Mouse (Mus musculus) heart, postnatal 0 days (tissue): ENCODE measurements at regions not wholly inside any gene's neighbourhood (a gene's known extent, or its start where the extent isn't known, plus 50 kb on each side); places are given as distances from the start of the nearest gene placed in this dataset. TPM values are rescaled to one million over a fixed set of nuclear protein-coding genes. Genes with fewer than 3 reads are reported as not detected.
A peak's percentile ranks its signal among the peaks of the same experiment; 100 is the strongest.

Experiments
- ATAC-seq: fragments of 200-750 bp; cut with Nextera tagmentation; 2 replicates; pipeline ENCODE4 v1.8.0; 2017; ENCODE audit warnings: low read depth, moderate number of reproducible peaks, moderate library complexity; ENCODE audit not compliant: insufficient read depth
- DNase-seq: peaks from one replicate; pipeline ENCODE4 v3.0.0-alpha.2; 2016; ENCODE audit warnings: low spot score
- H3K27ac ChIP-seq: fragments of 300-500 bp; sonication (generic); 2 replicates; pipeline ENCODE4 v1.5.1; 2014; ENCODE audit warnings: low read depth, mild to moderate bottlenecking
- H3K27me3 ChIP-seq: fragments of 300-500 bp; sonication (generic); 2 replicates; pipeline ENCODE4 v1.6.1; 2014; ENCODE audit warnings: low read length, mixed read lengths; ENCODE audit not compliant: control insufficient read depth, insufficient read depth
- H3K36me3 ChIP-seq: fragments of 300-500 bp; sonication (generic); replicated peaks from 2 replicates; pipeline ENCODE4 v1.6.1; 2014; ENCODE audit warnings: low read length, mixed read lengths; ENCODE audit not compliant: control insufficient read depth, insufficient read depth
- H3K4me1 ChIP-seq: fragments of 300-500 bp; sonication (generic); 2 replicates; pipeline ENCODE4 v1.6.1; 2014; ENCODE audit warnings: antibody characterized with exemption; ENCODE audit not compliant: control insufficient read depth, insufficient read depth
- H3K4me2 ChIP-seq: fragments of 300-500 bp; sonication (generic); 2 replicates; pipeline ENCODE4 v1.6.1; 2014; ENCODE audit warnings: low read depth, mild to moderate bottlenecking, low read length, moderate library complexity
- H3K4me3 ChIP-seq: fragments of 300-500 bp; sonication (generic); 2 replicates; pipeline ENCODE4 v1.5.1; 2014; ENCODE audit warnings: low read depth, low read length
- H3K9ac ChIP-seq: fragments of 300-500 bp; sonication (generic); replicated peaks from 2 replicates; pipeline ENCODE4 v1.6.1; 2014; ENCODE audit warnings: low read depth, low read length, mixed read lengths
- H3K9me3 ChIP-seq: fragments of 300-500 bp; sonication (generic); replicated peaks from 2 replicates; pipeline ENCODE4 v1.6.1; 2016; ENCODE audit warnings: low read length; ENCODE audit not compliant: control insufficient read depth
- CTCF ChIP-seq: IDR thresholded peaks from 2 replicates; pipeline ENCODE4 v1.5.1; 2016; ENCODE audit warnings: antibody characterized with exemption, control low read depth, low read depth
- EP300 ChIP-seq: IDR thresholded peaks from 2 replicates; pipeline ENCODE4 v1.6.1; 2016; ENCODE audit warnings: antibody characterized with exemption, low read depth
- WGBS: fragments of 180-500 bp; shearing (Covaris S2); extraction: QIAGEN DNeasy Blood & Tissue Kit; methylation state at CpG from one replicate; pipeline ENCODE4 v1.1.7; 2014; 5-methylcytosine and 5-hydroxymethylcytosine counted together
- microRNA-seq: library from miRNA; unstranded; fragments of <30 nt; microRNA quantifications from one replicate; pipeline ENCODE4, GENCODE M21; 2016

GRCm38 (mm10) chr4:81503941-81504340, 61.3 kb upstream of the Mpdz start:
- TF ChIP-seq EP300: no peak
- TF ChIP-seq CTCF: no peak
- H3K27me3 ChIP-seq: no peaks in the 10 kb centered on the region
- WGBS: 45% methylated on average over 5 of the region's 5 CpGs
- no peaks in the 10 kb centered on the region for H3K36me3 ChIP-seq
- no peak overlapping the region for H3K4me2 ChIP-seq
- H3K27ac ChIP-seq: no peak overlapping the region
- no peak for DNase-seq
- no peak overlapping the region for H3K4me3 ChIP-seq
- no peaks in the 10 kb centered on the region for H3K4me1 ChIP-seq
- H3K9ac ChIP-seq: no peak overlapping the region
- H3K9me3 ChIP-seq: no peaks in the 10 kb centered on the region
- no peak for ATAC-seq

- Histone ChIP-seq H3K4me2 (no peak overlapping the region), H3K36me3 (no peaks in the 10 kb centered on the region), H3K9ac (no peak overlapping the region), H3K27me3 (no peaks in the 10 kb centered on the region), H3K27ac (no peak overlapping the region), H3K9me3 (no peaks in the 10 kb centered on the region), H3K4me1 (no peaks in the 10 kb centered on the region), H3K4me3 (no peak overlapping the region)
- 68% methylated on average over 5 of the region's 5 CpGs for WGBS
- ATAC-seq: no peak
- DNase-seq: no peak
- no peak for TF ChIP-seq CTCF
- no peak for TF ChIP-seq EP300
These were observed 59.2 kb upstream of the Mpdz start for GRCm38 (mm10) chr4:81501802-81502201.

- Histone ChIP-seq H3K9me3 (no peaks in the 10 kb centered on the region), H3K36me3 (no peaks in the 10 kb centered on the region), H3K27me3 (no peaks in the 10 kb centered on the region), H3K9ac (no peak overlapping the region), H3K4me3 (no peak overlapping the region), H3K4me1 (no peaks in the 10 kb centered on the region), H3K4me2 (no peak overlapping the region), H3K27ac (no peak overlapping the region)
- ATAC-seq (no peak), DNase-seq (peak; percentile 78)
- TF ChIP-seq CTCF (peak; percentile 69), EP300 (no peak)
- WGBS: 40% methylated on average over 2 of the region's 2 CpGs
These were observed 55.5 kb upstream of the Mpdz start for GRCm38 (mm10) chr4:81498133-81498532.

- no peak for TF ChIP-seq EP300
- TF ChIP-seq CTCF: no peak
- Histone ChIP-seq H3K27me3 (no peaks in the 10 kb centered on the region), H3K4me1 (no peaks in the 10 kb centered on the region), H3K4me2 (no peak overlapping the region), H3K27ac (no peak overlapping the region), H3K9ac (no peak overlapping the region), H3K9me3 (no peaks in the 10 kb centered on the region), H3K36me3 (no peaks in the 10 kb centered on the region), H3K4me3 (no peak overlapping the region)
- 86% methylated on average over 3 of the region's 3 CpGs for WGBS
- ATAC-seq (no peak), DNase-seq (no peak)
These were observed 50.2 kb upstream of the Mpdz start for GRCm38 (mm10) chr4:81492811-81493210.

Small RNAs in the stretch of these regions (microRNA-seq; reads per million reads assigned to microRNA genes)
- not detected for gene Gm22402
